Mouse (Mus musculus) liver, embryonic 16.5 days (tissue): ENCODE data around the gene Glce. TPM values are rescaled to one million over a fixed set of nuclear protein-coding genes. Genes with fewer than 3 reads are reported as not detected.

Experiments
- ATAC-seq: fragments of 200-750 bp; cut with Nextera tagmentation; 2 replicates; pipeline ENCODE4 v1.8.0; 2017; ENCODE audit warnings: low read depth, mild to moderate bottlenecking, moderate number of reproducible peaks, moderate library complexity
- H3K27ac ChIP-seq: fragments of 300-500 bp; sonication (generic); 2 replicates; pipeline ENCODE4 v1.5.1; 2014; ENCODE audit warnings: mild to moderate bottlenecking, low read length
- H3K27me3 ChIP-seq: fragments of 300-500 bp; sonication (generic); 2 replicates; pipeline ENCODE4 v1.6.1; 2014; ENCODE audit warnings: low read depth, low read length, mixed read lengths; ENCODE audit not compliant: control insufficient read depth, insufficient read depth
- H3K36me3 ChIP-seq: fragments of 300-500 bp; sonication (generic); 2 replicates; pipeline ENCODE4 v1.6.1; 2014; ENCODE audit warnings: mild to moderate bottlenecking; ENCODE audit not compliant: control insufficient read depth, insufficient read depth
- H3K4me1 ChIP-seq: fragments of 300-500 bp; sonication (generic); 2 replicates; pipeline ENCODE4 v1.6.1; 2014; ENCODE audit warnings: low read depth, low read length, mixed read lengths; ENCODE audit not compliant: control insufficient read depth
- H3K4me2 ChIP-seq: fragments of 300-500 bp; sonication (generic); 2 replicates; pipeline ENCODE4 v1.6.1; 2014; ENCODE audit warnings: low read depth, low read length, mixed read lengths
- H3K4me3 ChIP-seq: fragments of 300-500 bp; sonication (generic); 2 replicates; pipeline ENCODE4 v1.5.1; 2014; ENCODE audit warnings: low read depth, mild to moderate bottlenecking, low read length
- H3K9ac ChIP-seq: fragments of 300-500 bp; sonication (generic); 2 replicates; pipeline ENCODE4 v1.6.1; 2014; ENCODE audit warnings: low read depth, low read length
- H3K9me3 ChIP-seq: fragments of 300-500 bp; sonication (generic); replicated peaks from 2 replicates; pipeline ENCODE4 v1.6.1; 2016; ENCODE audit warnings: low read length; ENCODE audit not compliant: control insufficient read depth
- WGBS: fragments of 180-500 bp; shearing (Covaris S2); extraction: QIAGEN DNeasy Blood & Tissue Kit; methylation state at CpG from one replicate; pipeline ENCODE4 v1.1.7; 2014; ENCODE audit not compliant: insufficient replicate concordance; 5-methylcytosine and 5-hydroxymethylcytosine counted together
- polyA plus RNA-seq: library from polyadenylated mRNA; unstranded; fragments of >200 nt; fragmentation: Nextera tagmentation; extraction: Ambion mirVana; gene quantifications from 2 replicates; pipeline ENCODE4 v1.2.1, GENCODE M21; 2015

Gene Glce
- 5.8 and 6.0 TPM in 2 replicates for polyA plus RNA-seq

- Histone ChIP-seq H3K27me3 (peaks cover 7% of the 10 kb centered on the region; the same call in 1 of the 2 replicates), H3K4me2 (peak within 1 kb of the TSS; percentile 99), H3K9ac (peak within 1 kb of the TSS; percentile 89), H3K9me3 (no peaks in the 10 kb centered on the region), H3K27ac (peak within 1 kb of the TSS; percentile 73), H3K4me1 (peaks cover 13% of the 10 kb centered on the region), H3K36me3 (no peaks in the 10 kb centered on the region), H3K4me3 (peak within 1 kb of the TSS; percentile 80)
- WGBS: under 1% methylated on average over 49 of the region's 51 CpGs
- ATAC-seq: peak; percentile 99
These were observed at the start of gene Glce for GRCm38 (mm10) chr9:62122508-62123215. TSS of gene Glce (minus strand) at chr9:62122655.

GRCm38 (mm10) chr9:62172239-62172638 lies 49.8 kb upstream of the Glce start:
- Histone ChIP-seq H3K27me3 (no peaks in the 10 kb centered on the region), H3K4me2 (no peak overlapping the region), H3K9me3 (no peaks in the 10 kb centered on the region), H3K36me3 (no peaks in the 10 kb centered on the region), H3K4me3 (no peak overlapping the region), H3K9ac (no peak overlapping the region), H3K4me1 (no peaks in the 10 kb centered on the region), H3K27ac (no peak overlapping the region)
- WGBS: 46% methylated on average over 3 of the region's 3 CpGs
- ATAC-seq: no peak

GRCm38 (mm10) chr9:62170921-62171320 lies 48.5 kb upstream of the Glce start:
- Histone ChIP-seq H3K4me2 (no peak overlapping the region), H3K36me3 (no peaks in the 10 kb centered on the region), H3K9ac (no peak overlapping the region), H3K27ac (no peak overlapping the region), H3K9me3 (no peaks in the 10 kb centered on the region), H3K4me3 (no peak overlapping the region), H3K27me3 (no peaks in the 10 kb centered on the region), H3K4me1 (no peaks in the 10 kb centered on the region)
- ATAC-seq: no peak
- 65% methylated on average over 2 of the region's 2 CpGs for WGBS

GRCm38 (mm10) chr9:62166621-62167020 lies 44.2 kb upstream of the Glce start:
- ATAC-seq: no peak
- WGBS: 48% methylated on average over 5 of the region's 5 CpGs
- Histone ChIP-seq H3K27me3 (no peaks in the 10 kb centered on the region), H3K4me1 (no peaks in the 10 kb centered on the region), H3K36me3 (no peaks in the 10 kb centered on the region), H3K9me3 (no peaks in the 10 kb centered on the region), H3K27ac (no peak overlapping the region), H3K4me2 (no peak overlapping the region), H3K4me3 (no peak overlapping the region), H3K9ac (no peak overlapping the region)

GRCm38 (mm10) chr9:62166186-62166585 lies 43.7 kb upstream of the Glce start:
- H3K9ac ChIP-seq: no peak overlapping the region
- WGBS: 72% methylated on average over 4 of the region's 4 CpGs
- ATAC-seq: no peak
- H3K4me3 ChIP-seq: no peak overlapping the region
- H3K36me3 ChIP-seq: no peaks in the 10 kb centered on the region
- H3K4me1 ChIP-seq: no peaks in the 10 kb centered on the region
- no peaks in the 10 kb centered on the region for H3K9me3 ChIP-seq
- H3K27ac ChIP-seq: no peak overlapping the region
- no peak overlapping the region for H3K4me2 ChIP-seq
- no peaks in the 10 kb centered on the region for H3K27me3 ChIP-seq

GRCm38 (mm10) chr9:62162889-62163291 lies 40.4 kb upstream of the Glce start:
- ATAC-seq: no peak
- 53% methylated on average over 4 of the region's 4 CpGs for WGBS
- no peaks in the 10 kb centered on the region for H3K36me3 ChIP-seq
- no peaks in the 10 kb centered on the region for H3K27me3 ChIP-seq
- H3K27ac ChIP-seq: no peak overlapping the region
- H3K4me3 ChIP-seq: no peak overlapping the region
- no peak overlapping the region for H3K4me2 ChIP-seq
- H3K9me3 ChIP-seq: no peaks in the 10 kb centered on the region
- no peak overlapping the region for H3K9ac ChIP-seq
- H3K4me1 ChIP-seq: no peaks in the 10 kb centered on the region

GRCm38 (mm10) chr9:62160788-62161187 lies 38.3 kb upstream of the Glce start:
- Histone ChIP-seq H3K27me3 (no peaks in the 10 kb centered on the region), H3K4me1 (no peaks in the 10 kb centered on the region), H3K9me3 (no peaks in the 10 kb centered on the region), H3K9ac (no peak overlapping the region), H3K36me3 (no peaks in the 10 kb centered on the region), H3K27ac (no peak overlapping the region), H3K4me2 (no peak overlapping the region), H3K4me3 (no peak overlapping the region)
- no peak for ATAC-seq
- 48% methylated on average over 6 of the region's 6 CpGs for WGBS

GRCm38 (mm10) chr9:62158746-62159145 lies 36.3 kb upstream of the Glce start:
- Histone ChIP-seq H3K36me3 (no peaks in the 10 kb centered on the region), H3K9me3 (no peaks in the 10 kb centered on the region), H3K27me3 (no peaks in the 10 kb centered on the region), H3K4me1 (no peaks in the 10 kb centered on the region), H3K4me3 (no peak overlapping the region), H3K4me2 (no peak overlapping the region), H3K9ac (no peak overlapping the region), H3K27ac (no peak overlapping the region)
- no peak for ATAC-seq
- 63% methylated on average over 4 of the region's 4 CpGs for WGBS

- H3K27me3 ChIP-seq: no peaks in the 10 kb centered on the region
- H3K9ac ChIP-seq: no peak overlapping the region
- no peaks in the 10 kb centered on the region for H3K36me3 ChIP-seq
- no peak for ATAC-seq
- H3K4me2 ChIP-seq: no peak overlapping the region
- WGBS: 20% methylated on average over 4 of the region's 4 CpGs
- no peaks in the 10 kb centered on the region for H3K9me3 ChIP-seq
- H3K4me1 ChIP-seq: no peaks in the 10 kb centered on the region
- no peak overlapping the region for H3K27ac ChIP-seq
- H3K4me3 ChIP-seq: no peak overlapping the region
These were observed 33.4 kb upstream of the Glce start for GRCm38 (mm10) chr9:62155821-62156220.
